Mouse (Mus musculus): ENCODE results near the gene Rora.

Gene Rora

GRCm38 (mm10) chr9:68988162-68988911 lies 334.8 kb downstream of the Rora start:
- DNase-seq (ENCODE audit: low read depth in 2 of 2, low spot score in 2 of 2) = no peak

- no peak for DNase-seq (ENCODE audit: low read depth in 2 of 2, low spot score in 2 of 2)
Observed at GRCm38 (mm10) chr9:68989885-68990449, 336.4 kb downstream of the Rora start.

- DNase-seq (ENCODE audit: low read depth in 2 of 2, low spot score in 2 of 2) = no peak
Observed at GRCm38 (mm10) chr9:68993881-68994280, 340.3 kb downstream of the Rora start.

GRCm38 (mm10) chr9:68998961-68999360 lies 345.4 kb downstream of the Rora start:
- no peak for DNase-seq (ENCODE audit: low read depth in 2 of 2, low spot score in 2 of 2)

- no peak for DNase-seq (ENCODE audit: low read depth in 2 of 2, low spot score in 2 of 2)
Observed at GRCm38 (mm10) chr9:69004514-69004913, 350.9 kb downstream of the Rora start.

GRCm38 (mm10) chr9:69006666-69007065 lies 353.1 kb downstream of the Rora start:
- DNase-seq (ENCODE audit: low read depth in 2 of 2, low spot score in 2 of 2) = no peak

- no peak for DNase-seq (ENCODE audit: low read depth in 2 of 2, low spot score in 2 of 2)
Observed at GRCm38 (mm10) chr9:69008706-69009105, 355.1 kb downstream of the Rora start.

- DNase-seq (ENCODE audit: low read depth in 2 of 2, low spot score in 2 of 2) = no peak
Observed at GRCm38 (mm10) chr9:69010886-69011285, 357.3 kb downstream of the Rora start.

- no peak for DNase-seq (ENCODE audit: low read depth in 2 of 2, low spot score in 2 of 2)
Observed at GRCm38 (mm10) chr9:69013186-69013715, 359.7 kb downstream of the Rora start.

- no peak for DNase-seq (ENCODE audit: low read depth in 2 of 2, low spot score in 2 of 2)
Observed at GRCm38 (mm10) chr9:69014203-69014602, 360.6 kb downstream of the Rora start.

- no peak for DNase-seq (ENCODE audit: low read depth in 2 of 2, low spot score in 2 of 2)
Observed at GRCm38 (mm10) chr9:69020381-69020780, 366.8 kb downstream of the Rora start.

- DNase-seq (ENCODE audit: low read depth in 2 of 2, low spot score in 2 of 2) = no peak
Observed at GRCm38 (mm10) chr9:69021482-69021881, 367.9 kb downstream of the Rora start.

- peak in 1 of 2 experiments; percentile 11 for DNase-seq (ENCODE audit: low read depth in 2 of 2, low spot score in 2 of 2)
Observed at GRCm38 (mm10) chr9:69023314-69023713, 369.7 kb downstream of the Rora start.

GRCm38 (mm10) chr9:69028177-69028576 lies 374.6 kb downstream of the Rora start:
- DNase-seq (ENCODE audit: low read depth in 2 of 2, low spot score in 2 of 2) = no peak

- DNase-seq (ENCODE audit: low read depth in 2 of 2, low spot score in 2 of 2) = peak; percentile 67 to 86
Observed at GRCm38 (mm10) chr9:69034301-69034871, 380.8 kb downstream of the Rora start.

GRCm38 (mm10) chr9:69035456-69035855 lies 381.9 kb downstream of the Rora start:
- DNase-seq (ENCODE audit: low read depth in 2 of 2, low spot score in 2 of 2) = no peak

GRCm38 (mm10) chr9:69036296-69036695 lies 382.7 kb downstream of the Rora start:
- DNase-seq (ENCODE audit: low read depth in 2 of 2, low spot score in 2 of 2) = peak in 1 of 2 experiments; percentile 20

GRCm38 (mm10) chr9:69043920-69044613 lies 390.5 kb downstream of the Rora start:
- no peak for DNase-seq (ENCODE audit: low read depth in 2 of 2, low spot score in 2 of 2)

- no peak for DNase-seq (ENCODE audit: low read depth in 2 of 2, low spot score in 2 of 2)
Observed at GRCm38 (mm10) chr9:69044614-69045133, 391.1 kb downstream of the Rora start.

- no peak for DNase-seq (ENCODE audit: low read depth in 2 of 2, low spot score in 2 of 2)
Observed at GRCm38 (mm10) chr9:69045908-69046307, 392.3 kb downstream of the Rora start.

GRCm38 (mm10) chr9:69050856-69051255 lies 397.3 kb downstream of the Rora start:
- no peak for DNase-seq (ENCODE audit: low read depth in 2 of 2, low spot score in 2 of 2)
